Mouse (Mus musculus) layer of hippocampus, postnatal 10 days (tissue): ENCODE data around the gene Sult1b1. TPM values are rescaled to one million over a fixed set of nuclear protein-coding genes. Genes with fewer than 3 reads are reported as not detected.
"Not testable (repeated sequence)": the region's sequence is repeated elsewhere in the genome, so short reads cannot be mapped to it uniquely, and the experiment has no call there.

Experiments
- DNase-seq, 2 experiments: peaks; one replicate each; pipeline ENCODE4 v3.0.0; 2021; ENCODE audit warnings: low spot score in 2 of 2
- long read RNA-seq: library from polyadenylated mRNA; stranded (forward); transcript quantifications from one replicate; pipeline ENCODE4 v2.0.0, GENCODE M21; 2023
- total RNA-seq, 2 experiments: library from RNA; stranded (reverse); gene quantifications; 2 replicates each; pipeline ENCODE4 v1.2.3; 2021

Sult1b1 gene
- total RNA-seq: not detected
- long read RNA-seq: 0 reads

DNA sequence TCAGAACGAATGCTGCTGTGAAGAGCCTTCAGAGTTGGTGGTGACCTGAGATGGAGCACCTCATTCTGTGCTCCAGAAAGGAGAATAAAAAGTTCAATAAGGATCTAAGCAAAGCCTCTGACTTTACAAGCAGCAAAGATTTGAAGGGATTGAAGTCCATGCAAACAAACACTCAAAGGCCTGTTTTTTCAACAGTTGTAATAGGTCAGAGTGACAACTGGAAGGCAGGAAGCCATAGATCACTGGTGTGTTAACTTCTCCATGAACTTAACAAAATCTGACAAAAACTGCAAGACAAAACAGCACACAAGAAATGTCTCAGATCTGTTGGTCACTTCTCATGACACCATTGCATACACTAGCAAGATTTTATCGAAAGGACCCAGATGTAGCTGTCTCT is at the start of gene Sult1b1:
Sult1b1 (minus strand) TSS at position 85 of the 400 bp plus-strand sequence.
- DNase-seq: no peak

DNA sequence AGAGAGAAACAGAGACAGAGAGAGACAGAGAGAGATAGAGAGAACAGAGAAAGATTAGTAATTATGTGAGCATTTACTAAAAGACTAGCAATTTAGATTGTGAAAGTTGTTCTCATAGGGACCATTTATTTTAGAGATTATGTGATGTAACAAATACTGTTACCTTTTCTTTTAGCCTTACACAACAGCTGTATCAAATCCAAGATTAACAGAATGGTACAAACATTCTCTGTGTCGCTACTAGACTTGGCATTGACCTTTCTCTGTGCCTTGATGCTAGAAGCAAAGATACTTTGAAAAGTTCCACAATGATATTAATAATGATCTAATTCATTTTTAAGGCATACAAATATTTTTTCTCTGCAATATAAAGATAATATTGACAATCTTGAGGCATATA is 42.4 kb upstream of the Sult1b1 start:
- DNase-seq: no peak

DNA sequence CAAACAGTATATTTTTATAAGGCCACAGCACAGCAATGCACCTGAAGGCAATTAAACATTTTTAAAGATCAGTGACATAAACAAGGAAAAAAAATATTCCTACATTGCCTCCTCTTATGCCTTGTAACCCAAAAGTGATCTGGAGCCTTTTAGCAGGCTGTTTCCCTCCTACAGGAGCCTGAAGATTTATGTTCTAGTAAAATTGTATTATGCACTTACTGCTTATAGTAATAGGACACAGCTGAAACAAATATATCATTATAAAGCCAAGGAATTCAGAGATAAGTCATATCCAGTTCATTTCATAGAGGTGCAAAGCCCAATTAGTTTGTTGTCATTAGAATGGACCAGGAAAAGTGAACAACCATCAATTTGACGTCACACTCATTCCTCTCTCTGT is 36.2 kb upstream of the Sult1b1 start:
- DNase-seq: no peak

DNA sequence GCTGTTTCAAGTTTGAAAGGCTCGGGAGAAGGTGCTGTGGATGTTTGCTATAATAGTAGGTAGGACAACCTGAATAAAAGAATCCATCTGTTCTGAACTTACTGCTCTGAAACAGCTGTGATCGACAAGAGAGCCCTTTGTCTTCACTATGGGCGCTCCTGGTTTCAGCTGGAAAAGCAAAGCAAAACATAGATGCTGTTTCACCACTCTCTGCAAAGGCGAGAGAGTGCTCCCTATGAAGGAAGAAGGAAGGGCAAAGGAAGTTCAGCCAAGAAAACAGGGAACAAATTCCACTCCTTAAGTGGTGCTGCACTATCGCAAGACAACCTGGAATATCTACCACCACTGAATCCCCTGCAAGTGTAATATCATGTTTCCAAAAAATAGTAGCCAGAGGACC is 35.5 kb upstream of the Sult1b1 start:
- DNase-seq: no peak

DNA sequence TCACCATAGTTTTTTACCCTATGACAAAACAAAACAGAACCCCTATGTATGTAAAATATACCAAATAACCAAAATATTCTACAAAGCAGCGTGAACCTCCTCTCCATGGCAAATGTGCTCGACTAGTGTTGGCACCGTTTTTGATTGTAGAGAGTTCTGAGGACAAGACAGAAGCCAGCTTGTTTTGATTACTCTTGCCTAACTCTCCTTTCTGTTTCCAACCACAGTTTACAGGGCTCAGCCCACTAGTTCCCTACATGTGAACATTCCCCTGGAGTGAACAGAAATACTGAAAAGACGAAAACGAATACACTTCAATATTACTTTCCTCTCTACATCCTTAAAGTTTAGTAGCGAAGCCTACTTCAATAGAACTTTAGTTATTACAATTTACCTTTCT is 34.8 kb upstream of the Sult1b1 start:
- no peak for DNase-seq

DNA sequence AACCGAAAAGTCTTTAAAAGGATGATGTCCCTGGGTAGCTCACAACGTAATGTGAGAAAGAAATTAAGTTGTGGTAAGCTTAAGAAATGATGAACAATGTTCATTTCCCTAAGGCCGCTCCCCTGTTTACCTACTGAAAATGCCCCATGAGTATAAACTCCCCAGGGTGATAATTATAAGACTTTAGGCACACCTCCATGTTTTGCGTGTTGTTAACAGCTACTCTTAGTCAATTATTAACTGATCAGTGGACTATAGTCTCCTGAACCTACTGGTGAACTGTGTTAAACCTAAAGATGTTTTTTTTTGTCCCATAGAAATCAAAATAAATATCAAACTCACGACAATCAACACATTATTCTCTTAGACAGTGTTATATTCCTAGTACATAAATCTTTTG is 30.9 kb upstream of the Sult1b1 start, which contains the start of gene Sult1d1:
Sult1d1 (minus strand) TSS at position 183 of the 400 bp plus-strand sequence.
- no peak for DNase-seq

DNA sequence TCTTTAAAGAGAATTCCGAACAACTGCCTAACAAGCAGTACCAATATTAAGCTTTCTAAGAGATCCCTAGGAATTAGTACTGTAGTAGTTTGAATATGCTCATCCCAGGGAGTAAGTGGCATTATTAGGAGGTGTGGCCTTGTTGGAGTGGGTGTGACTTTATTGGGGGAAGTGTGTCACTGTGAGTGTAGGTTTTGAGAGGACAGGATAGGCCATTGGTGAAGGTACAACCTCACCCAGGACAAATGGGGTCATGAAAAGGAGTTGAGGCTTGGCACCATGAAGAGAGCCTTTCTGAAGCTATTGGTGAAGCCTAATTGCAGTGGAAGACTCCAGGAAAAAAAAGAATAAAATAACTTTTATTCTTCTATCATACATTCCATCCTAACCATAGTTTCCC is 29.3 kb upstream of the Sult1b1 start:
- DNase-seq: no peak

DNA sequence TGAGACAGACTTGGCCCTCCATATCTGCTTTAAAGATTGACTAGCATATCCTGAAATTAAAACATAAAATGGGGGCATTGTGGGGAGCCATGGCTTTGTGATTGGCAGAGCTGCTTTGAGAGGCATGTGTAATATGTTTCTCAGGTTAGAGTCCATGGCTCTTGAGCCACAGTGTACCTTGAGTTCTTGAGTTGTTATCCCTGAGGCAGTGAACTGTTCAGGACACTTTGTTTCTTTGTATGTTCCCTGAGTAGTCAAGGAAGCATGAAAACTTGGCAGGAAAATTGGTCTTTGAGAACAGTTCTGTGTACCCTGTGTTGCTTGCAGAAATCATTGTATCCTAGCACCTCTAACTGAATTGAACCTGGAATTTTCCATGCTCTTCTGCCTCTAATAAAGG is 25.0 kb upstream of the Sult1b1 start:
- no peak for DNase-seq

DNA sequence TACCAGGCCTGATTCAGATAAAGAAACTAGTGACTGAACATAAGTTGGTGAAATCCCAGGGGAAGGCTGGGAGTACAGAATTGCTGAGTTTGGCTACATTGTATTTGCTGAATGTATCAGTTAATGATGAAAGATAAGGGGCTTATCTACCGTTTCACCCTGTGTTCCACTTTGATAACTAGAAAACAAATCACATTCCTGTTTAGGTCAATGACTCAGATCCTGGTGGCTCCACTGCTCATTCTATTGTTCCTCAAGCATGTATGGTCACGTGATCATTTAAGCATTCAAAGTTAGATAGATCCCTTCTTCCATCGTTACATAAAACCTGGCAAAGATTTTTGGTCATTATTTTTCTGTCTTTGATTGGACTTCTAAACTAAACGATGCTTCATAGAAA is 24.5 kb upstream of the Sult1b1 start:
- no peak for DNase-seq

DNA sequence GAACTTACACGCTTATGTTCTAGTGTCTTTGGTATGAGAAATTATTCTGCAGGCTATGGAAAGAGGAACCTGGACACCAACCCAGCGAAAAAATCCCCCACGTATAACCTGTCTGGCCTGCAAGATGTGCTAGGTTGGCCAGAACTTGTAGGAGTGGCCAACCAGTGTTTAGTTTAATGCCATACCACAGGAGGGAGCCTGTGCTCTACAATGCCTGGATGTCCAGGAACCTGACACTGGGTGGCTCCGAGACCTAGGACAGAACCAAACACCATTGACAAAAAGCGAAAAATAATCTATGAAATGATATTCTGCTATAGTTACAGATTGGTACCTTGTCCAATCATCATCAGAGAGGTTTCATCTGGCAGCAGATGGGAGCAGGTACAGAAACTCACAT is 22.1 kb upstream of the Sult1b1 start:
- no peak for DNase-seq

DNA sequence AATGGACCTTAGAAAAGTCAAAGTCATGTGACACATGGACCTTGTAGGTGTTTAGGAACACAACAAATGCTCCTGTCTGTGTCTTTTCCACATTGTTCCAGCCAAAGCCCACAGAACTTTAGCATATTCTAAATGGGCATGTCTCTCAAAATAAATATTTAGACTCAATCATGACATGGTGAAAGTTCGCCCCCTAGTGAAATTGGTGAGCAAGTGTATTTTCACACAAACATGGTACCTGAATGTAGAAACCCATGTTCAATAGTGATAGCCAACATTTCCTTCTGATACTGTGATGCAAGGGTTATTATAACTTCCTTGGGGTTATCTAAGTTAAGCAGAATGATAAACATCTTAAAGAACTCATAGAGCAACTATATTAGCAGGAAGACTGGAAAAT is 12.9 kb upstream of the Sult1b1 start:
- DNase-seq: no peak

DNA sequence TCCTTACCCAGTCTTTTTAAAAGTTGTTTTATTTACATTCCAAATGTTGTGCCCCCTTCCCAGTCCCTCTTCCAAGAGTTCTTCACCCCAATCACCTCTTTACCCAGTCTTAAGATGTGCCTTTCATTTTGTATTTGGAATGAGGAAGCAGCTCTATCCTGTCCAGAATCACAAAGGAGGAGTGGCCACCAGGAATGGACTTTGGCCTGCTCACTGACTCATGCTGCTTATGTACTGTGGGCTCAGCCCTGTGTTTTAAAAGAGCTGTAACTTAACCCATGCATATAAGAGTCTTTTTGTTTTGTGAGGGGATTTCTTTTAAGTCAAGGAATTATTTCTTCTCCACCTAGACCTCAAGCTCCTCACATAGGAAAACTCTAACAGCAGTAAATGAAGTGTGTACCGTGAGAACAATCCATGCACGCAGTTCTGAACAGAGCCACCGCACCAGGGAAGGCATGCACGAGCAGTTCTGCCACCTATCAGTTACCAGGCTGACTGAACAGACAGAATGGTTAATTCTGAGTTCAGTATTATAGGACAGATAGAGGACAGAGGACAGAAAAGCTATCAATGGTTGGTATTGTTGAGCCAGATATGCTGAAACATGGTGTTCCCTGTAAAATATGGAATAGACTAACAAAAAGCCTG is 1.9 kb downstream of the Sult1b1 start:
- no peak for DNase-seq

DNA sequence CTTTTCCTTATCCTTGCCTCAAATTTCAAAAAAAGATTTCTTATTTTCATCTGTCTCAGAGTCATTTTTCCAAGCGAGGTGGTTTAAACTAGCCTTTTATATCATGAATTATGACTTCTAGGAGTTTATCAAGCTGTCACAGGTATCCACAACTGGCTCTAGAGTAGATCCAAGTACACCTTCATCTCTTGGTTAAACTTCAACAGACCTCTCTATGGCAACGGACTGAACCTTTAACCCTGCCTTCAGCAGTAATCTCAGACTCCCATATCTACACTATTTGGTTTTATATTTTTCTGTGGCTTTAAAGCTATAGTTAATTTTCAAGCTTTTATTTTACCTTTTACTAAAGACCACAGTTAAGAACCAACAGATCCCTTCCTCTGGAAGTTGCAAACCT is 5.7 kb downstream of the Sult1b1 start:
- DNase-seq: no peak

DNA sequence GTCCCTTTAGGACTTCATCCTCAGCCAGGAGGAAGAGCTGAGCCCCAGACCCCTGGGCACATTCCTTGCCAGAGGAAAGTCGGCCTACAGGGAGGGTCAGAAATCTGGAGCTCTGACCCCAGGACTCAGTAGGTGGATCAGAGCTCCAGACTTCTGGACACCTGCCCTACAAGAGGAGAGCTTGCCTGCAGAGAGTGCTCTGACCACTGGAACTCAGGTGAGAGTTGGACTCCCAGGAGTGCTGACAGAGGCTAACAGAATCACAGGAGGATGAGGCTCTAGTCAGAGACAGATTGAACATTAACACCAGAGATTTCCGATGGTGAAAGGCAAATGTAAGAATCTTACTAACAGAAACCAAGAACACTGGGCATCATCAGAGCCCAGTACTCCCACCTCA is 14.4 kb downstream of the Sult1b1 start:
- DNase-seq: not testable (repeated sequence)

DNA sequence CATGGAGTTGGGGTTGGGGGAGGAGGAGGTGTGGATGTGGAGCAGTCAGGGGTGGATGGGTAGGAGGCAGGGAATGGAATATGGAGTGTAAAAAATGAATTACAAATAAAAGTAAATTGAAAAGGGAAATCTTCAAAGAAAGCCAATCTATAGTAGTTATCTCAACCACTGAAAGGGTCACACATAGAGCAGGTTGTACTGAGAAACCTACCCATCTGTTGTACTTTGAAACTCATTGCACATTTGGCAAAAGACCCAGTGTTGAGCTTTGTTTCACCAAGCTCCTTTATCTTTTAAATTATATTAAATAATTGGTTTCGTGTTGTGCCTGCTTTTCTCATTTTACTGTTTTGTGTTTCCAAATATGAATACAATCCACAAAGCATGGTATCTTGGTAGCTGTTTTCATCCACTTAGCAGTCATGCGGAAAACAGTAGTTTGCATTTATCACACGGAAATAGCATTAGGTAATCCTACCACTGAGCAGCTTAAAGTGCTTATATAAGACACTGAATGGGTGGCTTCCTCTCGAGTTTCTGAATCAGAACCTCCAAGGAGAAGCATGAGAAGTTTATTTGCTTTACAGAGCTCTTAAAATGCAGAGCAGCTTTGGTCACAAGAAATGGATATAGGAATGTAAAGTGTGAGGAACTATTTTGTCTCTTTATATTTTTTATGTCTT is 32.1 kb downstream of the Sult1b1 start:
- DNase-seq: no peak

DNA sequence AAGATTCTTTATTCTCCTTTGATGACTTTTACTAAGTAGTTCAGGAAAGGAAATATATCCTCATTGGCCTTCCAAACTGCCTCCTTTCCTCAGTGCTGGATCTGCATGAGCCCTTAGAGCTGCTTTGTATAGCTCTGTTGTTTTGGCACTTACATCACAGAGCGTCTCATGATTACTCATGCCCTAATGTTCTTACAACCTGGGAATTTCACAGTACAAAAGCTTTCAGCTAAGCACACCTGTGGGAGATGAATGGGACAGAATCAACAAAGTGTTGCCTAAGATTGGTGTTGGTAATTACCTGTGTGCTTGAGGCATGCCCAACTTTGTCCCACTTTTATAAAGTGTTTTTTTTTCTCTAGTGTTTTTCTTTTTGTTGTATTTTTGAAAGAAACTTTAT is 35.3 kb downstream of the Sult1b1 start:
- DNase-seq: no peak

DNA sequence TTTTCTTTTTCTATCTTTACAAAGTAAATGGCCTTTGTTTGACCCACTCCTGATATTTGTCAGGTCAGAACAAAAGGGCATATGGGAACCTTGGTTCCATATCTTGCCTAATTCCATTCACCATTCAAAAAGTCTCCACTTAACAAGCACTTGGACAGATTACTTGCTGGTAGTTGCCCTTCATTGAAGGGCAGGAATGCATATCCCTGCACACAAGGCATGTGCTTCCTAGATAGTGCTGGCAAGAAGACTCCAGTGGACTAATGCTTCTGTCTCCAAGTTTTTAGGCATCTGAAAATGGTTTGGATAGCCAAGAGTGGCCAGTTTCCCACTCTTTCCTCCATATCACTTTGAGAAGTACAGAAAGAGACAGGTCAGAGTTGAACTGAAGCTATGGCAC is 38.7 kb downstream of the Sult1b1 start:
- no peak for DNase-seq

DNA sequence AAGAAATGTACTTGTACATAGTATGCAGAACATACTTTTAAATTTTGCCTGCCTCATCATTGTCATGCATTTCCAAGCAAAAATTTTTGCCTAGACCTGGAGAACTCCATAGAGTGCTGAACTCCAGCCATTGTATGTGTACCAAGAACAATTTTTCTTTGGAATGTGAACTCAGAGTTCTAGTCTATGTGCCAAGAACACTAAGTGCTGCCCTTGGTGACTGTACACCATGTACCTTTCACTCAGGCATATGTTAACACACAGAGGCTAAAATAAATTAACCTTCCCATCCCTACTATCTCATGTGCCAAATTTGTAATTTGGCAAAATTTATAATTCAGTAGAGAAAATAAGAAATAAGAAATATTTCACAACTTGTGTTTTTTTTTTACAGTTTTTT is 39.1 kb downstream of the Sult1b1 start:
- no peak for DNase-seq

DNA sequence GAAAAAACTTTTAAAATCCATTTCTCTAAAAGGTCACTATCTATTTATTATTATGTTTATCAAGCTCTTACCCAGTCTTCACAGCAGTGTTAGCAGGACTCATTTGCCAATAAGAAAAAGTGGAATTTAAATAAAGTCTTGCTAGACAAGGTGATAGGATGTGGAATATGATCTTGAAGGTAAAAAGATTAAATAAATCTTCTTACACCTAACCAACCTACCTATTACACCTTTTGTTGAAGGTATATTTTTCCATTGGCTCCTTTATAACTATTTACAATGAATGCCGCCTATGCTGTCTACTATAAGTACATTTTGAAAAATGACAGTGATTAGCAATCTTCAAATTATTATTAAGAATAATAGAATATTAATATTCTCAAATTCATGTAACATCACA is 47.2 kb downstream of the Sult1b1 start, which contains the start of gene Ugt2a1:
Ugt2a1 (minus strand) TSS at position 101 of the 400 bp plus-strand sequence.
- no peak for DNase-seq

DNA sequence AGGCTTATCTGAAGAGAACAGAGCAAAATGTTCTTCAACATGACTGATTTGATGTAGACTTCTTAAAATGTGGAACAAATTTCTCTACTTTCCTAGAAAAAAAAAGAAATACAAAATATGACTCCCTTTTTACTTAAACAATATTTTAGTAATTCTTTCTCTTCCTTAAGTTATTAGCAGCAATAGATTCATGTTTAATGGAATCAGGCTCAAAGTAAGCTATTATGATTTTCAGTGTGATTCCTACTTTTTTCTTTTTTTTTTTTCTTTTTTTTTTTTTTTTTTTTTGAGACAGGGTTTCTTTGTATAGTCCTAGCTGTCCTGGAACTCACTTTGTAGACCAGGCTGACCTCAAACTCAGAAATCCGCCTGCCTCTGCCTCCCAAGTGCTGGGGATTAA is 51.3 kb downstream of the Sult1b1 start, which contains the start of gene Gm43638:
Gm43638 (minus strand) TSS at position 101 of the 400 bp plus-strand sequence.
- DNase-seq: not testable (repeated sequence)

DNA sequence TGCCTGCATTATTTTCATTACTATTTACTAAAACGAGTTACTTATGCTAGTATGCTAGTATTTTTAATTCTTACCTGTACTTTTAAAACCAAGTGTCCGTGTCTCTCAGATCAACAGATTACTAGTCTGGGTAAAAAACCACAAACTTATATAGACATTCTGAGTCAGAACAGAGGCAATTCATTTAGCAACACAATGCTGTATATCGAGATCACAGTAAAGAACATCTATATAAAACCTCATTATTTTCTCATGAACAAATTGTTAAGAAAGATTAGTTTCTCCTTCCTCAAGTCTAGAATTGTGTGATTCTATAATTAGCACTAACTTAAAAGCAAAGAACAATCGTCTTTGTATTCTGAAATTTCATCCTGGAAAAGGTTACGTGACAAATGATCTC is 55.8 kb downstream of the Sult1b1 start, which contains the start of gene Ugt2a2:
Ugt2a2 (minus strand) TSS at position 101 of the 400 bp plus-strand sequence.
- DNase-seq: no peak
